In genomic region chr11:4967549-4967948, GRCm38 (mm10) we compare ENCODE assay signal across 23 mouse cellular contexts. TPM values are rescaled to one million over a fixed set of nuclear protein-coding genes. Genes with fewer than 3 reads are reported as not detected.
DNase-seq lines count a peak whose midpoint lies in the region; ATAC-seq lines count a peak whose summit lies in the region.
"Had no signal": no experiment of that assay in that cellular context is flagged by ENCODE, and none has a peak within 500 bp of the region (broad histone marks: within the 10 kb centered on the region; RNA-seq: fewer than 3 reads in every experiment).

No protein-coding gene starts in this region.

- no peak overlapping the region for H3K4me3 ChIP-seq in heart, embryonic 13.5 days
- no peak overlapping the region for H3K4me3 ChIP-seq in liver, embryonic 12.5 days
- H3K4me3 ChIP-seq in midbrain, embryonic 14.5 days (replicated peaks; ENCODE audit: low read depth, low read length): no peak overlapping the region
- H3K4me3 ChIP-seq in hindbrain, embryonic 13.5 days: no peak overlapping the region
- H3K4me3 ChIP-seq: embryonic facial prominence, embryonic 10.5 days; heart, adult 2 months; neural tube, embryonic 12.5 days had no signal

- no peak for ATAC-seq in heart, embryonic 13.5 days (ENCODE audit: extremely low read depth, insufficient number of reproducible peaks, low FRiP score, low TSS enrichment)
- peak; percentile 82 for ATAC-seq in liver, embryonic 12.5 days
- peak; percentile 79 for ATAC-seq in megakaryocyte progenitor cell, adult 5-6 weeks (replicated peaks; ENCODE audit: poor library complexity)
- no peak for ATAC-seq in midbrain, embryonic 14.5 days (ENCODE audit: low FRiP score, low TSS enrichment)
- no peak for ATAC-seq in hindbrain, embryonic 13.5 days (ENCODE audit: low FRiP score)
- ATAC-seq: forebrain, postnatal 0 days; inflammation-experienced regulatory T-cells, adult 6 months; Patski had no signal

- H3K36me3 ChIP-seq in heart, embryonic 13.5 days: no peaks in the 10 kb centered on the region
- no peaks in the 10 kb centered on the region for H3K36me3 ChIP-seq in liver, embryonic 12.5 days
- no peaks in the 10 kb centered on the region for H3K36me3 ChIP-seq in midbrain, embryonic 14.5 days (ENCODE audit: control insufficient read depth, insufficient read depth, low read length)
- H3K36me3 ChIP-seq in hindbrain, embryonic 13.5 days: no peaks in the 10 kb centered on the region
- H3K36me3 ChIP-seq: embryonic facial prominence, embryonic 10.5 days; neural tube, embryonic 12.5 days had no signal

- no peak overlapping the region for H3K4me2 ChIP-seq in heart, embryonic 13.5 days
- peak overlapping the region; percentile 40 for H3K4me2 ChIP-seq in liver, embryonic 12.5 days
- no peak overlapping the region for H3K4me2 ChIP-seq in midbrain, embryonic 14.5 days (ENCODE audit: low read length)
- H3K4me2 ChIP-seq in hindbrain, embryonic 13.5 days: no peak overlapping the region
- H3K4me2 ChIP-seq: hindbrain, embryonic 14.5 days; neural tube, embryonic 12.5 days had no signal

- H3K9ac ChIP-seq in heart, embryonic 13.5 days: 0 out of 2 replicates have a peak overlapping the region, but pooled peaks have one; percentile 28
- H3K9ac ChIP-seq in liver, embryonic 12.5 days: peak overlapping the region; percentile 2; the same call in 1 of the 2 replicates
- no peak overlapping the region for H3K9ac ChIP-seq in midbrain, embryonic 14.5 days (replicated peaks; ENCODE audit: low read length)
- H3K9ac ChIP-seq in hindbrain, embryonic 13.5 days: no peak overlapping the region
- H3K9ac ChIP-seq: forebrain, postnatal 0 days; hindbrain, embryonic 14.5 days; neural tube, embryonic 12.5 days had no signal

- 0 out of 2 replicates have a peak, but pooled peaks cover 1% of the 10 kb centered on the region for H3K27me3 ChIP-seq in heart, embryonic 13.5 days (replicated peaks)
- no peaks in the 10 kb centered on the region for H3K27me3 ChIP-seq in liver, embryonic 12.5 days (replicated peaks)
- no peaks in the 10 kb centered on the region for H3K27me3 ChIP-seq in midbrain, embryonic 14.5 days (ENCODE audit: control insufficient read depth, insufficient read depth, low read length)
- H3K27me3 ChIP-seq in hindbrain, embryonic 13.5 days: no peaks in the 10 kb centered on the region
- H3K27me3 ChIP-seq: neural tube, embryonic 12.5 days had no signal

- no peaks in the 10 kb centered on the region for H3K9me3 ChIP-seq in heart, embryonic 13.5 days
- no peaks in the 10 kb centered on the region for H3K9me3 ChIP-seq in liver, embryonic 12.5 days (replicated peaks)
- no peaks in the 10 kb centered on the region for H3K9me3 ChIP-seq in midbrain, embryonic 14.5 days (ENCODE audit: control insufficient read depth, low read length)
- H3K9me3 ChIP-seq in hindbrain, embryonic 13.5 days: no peaks in the 10 kb centered on the region
- H3K9me3 ChIP-seq: embryonic facial prominence, embryonic 10.5 days; neural tube, embryonic 12.5 days had no signal

- DNase-seq in heart, postnatal 4 days: no peak
- peak; percentile 63 for DNase-seq in c-Kit-positive CD71-positive TER-119-positive erythroid progenitor cells, embryonic 14.5 days (ENCODE audit: low spot score)
- DNase-seq in adrenal gland, postnatal 10 days: no peak
- DNase-seq in midbrain, embryonic 14.5 days: no peak
- DNase-seq: adrenal gland, postnatal 14 days; cerebellum, adult 9-10 months; forebrain, postnatal 0 days; gastrocnemius, postnatal 25 days; heart, adult 2 months; kidney, adult 18-20 months; lung, adult 18-20 months; lung, postnatal 10 days; thymus, postnatal 14 days had no signal

- peaks cover 18% of the 10 kb centered on the region for H3K4me1 ChIP-seq in heart, embryonic 13.5 days
- H3K4me1 ChIP-seq in liver, embryonic 12.5 days: peaks cover 48% of the 10 kb centered on the region
- no peaks in the 10 kb centered on the region for H3K4me1 ChIP-seq in midbrain, embryonic 14.5 days (ENCODE audit: control insufficient read depth, insufficient read depth, low read length)
- H3K4me1 ChIP-seq in hindbrain, embryonic 13.5 days (replicated peaks): peaks cover 7% of the 10 kb centered on the region

- 38% methylated on average over 2 of the region's 2 CpGs for WGBS in heart, embryonic 13.5 days
- WGBS in liver, embryonic 12.5 days (ENCODE audit: insufficient replicate concordance): 15% methylated on average over 2 of the region's 2 CpGs
- 57% methylated on average over 2 of the region's 2 CpGs for WGBS in midbrain, embryonic 14.5 days
- 55% methylated on average over 2 of the region's 2 CpGs for WGBS in hindbrain, embryonic 13.5 days

- H3K27ac ChIP-seq in heart, embryonic 13.5 days (replicated peaks): no peak overlapping the region
- H3K27ac ChIP-seq in liver, embryonic 12.5 days: peak overlapping the region; percentile 64
- H3K27ac ChIP-seq in midbrain, embryonic 14.5 days (replicated peaks; ENCODE audit: low read depth, low read length): no peak overlapping the region
- no peak overlapping the region for H3K27ac ChIP-seq in hindbrain, embryonic 13.5 days
- H3K27ac ChIP-seq: embryonic facial prominence, embryonic 10.5 days; heart, adult 2 months; hindbrain, embryonic 14.5 days; neural tube, embryonic 12.5 days had no signal

RNA-seq across cellular contexts. Expression of gene Ap1b1, which starts 19.1 kb away (rescaled TPM):
- polyA plus RNA-seq in heart, embryonic 13.5 days (2015; fragmentation: Nextera tagmentation; extraction: Ambion mirVana): 41.2 and 42.6 TPM in 2 replicates
- 10 to 100 TPM; 45.6 to 45.7 TPM for total RNA-seq in heart, postnatal 4 days (2021)
- 110 TPM in 2 replicates for polyA plus RNA-seq in liver, embryonic 12.5 days (2016; fragmentation: Nextera tagmentation; extraction: Ambion mirVana)
- 29.3 and 36.5 TPM in 2 replicates for total RNA-seq in megakaryocyte progenitor cell, adult 5-6 weeks (2015)
- total RNA-seq in megakaryocyte progenitor cell, adult 5-6 weeks (2017): 39.2 and 41.6 TPM in 2 replicates
- 10 to 100 TPM; 56.5 to 58.9 TPM for total RNA-seq in adrenal gland, postnatal 10 days (2021)
- polyA plus RNA-seq in midbrain, embryonic 14.5 days (2014; fragmentation: Nextera tagmentation; extraction: Ambion mirVana): 84.7 and 96.5 TPM in 2 replicates
- polyA plus RNA-seq in hindbrain, embryonic 13.5 days (2015; fragmentation: Nextera tagmentation; extraction: Ambion mirVana): 86.8 and 92.2 TPM in 2 replicates

RNA-seq across cellular contexts. Expression of gene Nefh, which starts 19.7 kb away (rescaled TPM):
- polyA plus RNA-seq in heart, embryonic 13.5 days (2015; fragmentation: Nextera tagmentation; extraction: Ambion mirVana): 0.39 and 0.50 TPM in 2 replicates
- total RNA-seq in heart, postnatal 4 days (2021): not detected
- 0.66 and 0.73 TPM in 2 replicates for polyA plus RNA-seq in liver, embryonic 12.5 days (2016; fragmentation: Nextera tagmentation; extraction: Ambion mirVana)
- total RNA-seq in megakaryocyte progenitor cell, adult 5-6 weeks (2015): 4.6 and 8.0 TPM in 2 replicates
- 3.5 and 6.0 TPM in 2 replicates for total RNA-seq in megakaryocyte progenitor cell, adult 5-6 weeks (2017)
- total RNA-seq in adrenal gland, postnatal 10 days (2021): 1 to 10 TPM; 2.4 to 3.4 TPM
- 3.2 and 3.5 TPM in 2 replicates for polyA plus RNA-seq in midbrain, embryonic 14.5 days (2014; fragmentation: Nextera tagmentation; extraction: Ambion mirVana)
- 3.1 and 3.4 TPM in 2 replicates for polyA plus RNA-seq in hindbrain, embryonic 13.5 days (2015; fragmentation: Nextera tagmentation; extraction: Ambion mirVana)
- total RNA-seq: gastrocnemius, postnatal 25 days; heart, postnatal 25 days had no signal

Comparison
In these comparisons a context has a peak if more than half of its experiments do, and no peak if none do; other contexts are left out.
1. ATAC-seq: peak in liver, embryonic 12.5 days (single experiment) and megakaryocyte progenitor cell, adult 5-6 weeks (single experiment); none in heart, embryonic 13.5 days (single experiment), midbrain, embryonic 14.5 days (single experiment) and hindbrain, embryonic 13.5 days (single experiment).
2. H3K9ac ChIP-seq: peak in heart, embryonic 13.5 days (single experiment) and liver, embryonic 12.5 days (single experiment); none in midbrain, embryonic 14.5 days (single experiment) and hindbrain, embryonic 13.5 days (single experiment).